Mouse (Mus musculus) kidney, adult 2 months (tissue): ENCODE measurements at regions not wholly inside any gene's neighbourhood (a gene's known extent, or its start where the extent isn't known, plus 50 kb on each side); places are given as distances from the start of the nearest gene placed in this dataset.

ENCODE experiments used
- DNase-seq: peaks from one replicate; pipeline ENCODE4 v3.0.0; 2021
- H3K27ac ChIP-seq: fragments of 200-500 bp; 2 replicates; pipeline ENCODE4 v1.5.1; 2012; ENCODE audit warnings: low read depth, low read length, control low read depth, inconsistent platforms; ENCODE audit not compliant: insufficient read depth
- H3K27me3 ChIP-seq: fragments of 200-500 bp; replicated peaks from 2 replicates; pipeline ENCODE4 v1.6.1; 2012; ENCODE audit warnings: mild to moderate bottlenecking, moderate library complexity, low read length, inconsistent platforms; ENCODE audit not compliant: control insufficient read depth, insufficient read depth
- H3K36me3 ChIP-seq: fragments of 200-500 bp; 2 replicates; pipeline ENCODE4 v1.6.1; 2012; ENCODE audit warnings: mild to moderate bottlenecking, moderate library complexity, low read length, inconsistent platforms; ENCODE audit not compliant: control insufficient read depth, insufficient read depth
- H3K4me1 ChIP-seq: fragments of 200-500 bp; 2 replicates; pipeline ENCODE4 v1.6.1; 2011; ENCODE audit warnings: low read length; ENCODE audit not compliant: control insufficient read depth, insufficient read depth
- H3K4me3 ChIP-seq: fragments of 200-500 bp; 2 replicates; pipeline ENCODE4 v1.5.1; 2011; ENCODE audit warnings: mild to moderate bottlenecking, low read depth, low read length, control low read depth; ENCODE audit not compliant: insufficient read depth
- CTCF ChIP-seq: fragments of 200-500 bp; conservative IDR thresholded peaks from 2 replicates; pipeline ENCODE4 v1.5.1; 2011; ENCODE audit warnings: low read depth, mild to moderate bottlenecking, control low read depth, low read length, moderate library complexity, mixed read lengths; ENCODE audit not compliant: insufficient read depth, insufficient read length
- POLR2A ChIP-seq: fragments of 200-500 bp; IDR thresholded peaks from one replicate; pipeline ENCODE4 v1.6.1; 2011; ENCODE audit warnings: low read depth, low read length, control low read depth
- WGBS: fragments of 180-500 bp; shearing (Covaris S2); methylation state at CpG from one replicate; pipeline ENCODE4 v1.1.7; 2018; 5-methylcytosine and 5-hydroxymethylcytosine counted together

- no peak for TF ChIP-seq CTCF
- no peak for TF ChIP-seq POLR2A
- peak; percentile 10 for DNase-seq
- 52% methylated on average over 9 of the region's 9 CpGs for WGBS
Measured at GRCm38 (mm10) chr16:66004689-66005088, 189.6 kb downstream of the Vgll3 start.

GRCm38 (mm10) chr16:66005954-66006580 lies 191.0 kb downstream of the Vgll3 start:
- TF ChIP-seq CTCF (0 out of 2 replicates have a peak, but pooled peaks have one; percentile 7), POLR2A (no peak)
- DNase-seq: peak; percentile 36
- Histone ChIP-seq H3K4me1 (no peaks in the 10 kb centered on the region), H3K27ac (no peak overlapping the region), H3K27me3 (no peaks in the 10 kb centered on the region), H3K4me3 (no peak overlapping the region), H3K36me3 (no peaks in the 10 kb centered on the region)
- 36% methylated on average over 7 of the region's 7 CpGs for WGBS

More at GRCm38 (mm10) chr16:66004689-66005088, 189.6 kb downstream of the Vgll3 start:
- Histone ChIP-seq H3K36me3 (no peaks in the 10 kb centered on the region), H3K27me3 (no peaks in the 10 kb centered on the region), H3K4me3 (no peak overlapping the region), H3K27ac (no peak overlapping the region), H3K4me1 (no peaks in the 10 kb centered on the region)

GRCm38 (mm10) chr16:66013608-66014007 lies 198.6 kb downstream of the Vgll3 start:
- no peak for TF ChIP-seq CTCF
- peak; percentile 8 for DNase-seq
- no peaks in the 10 kb centered on the region for H3K4me1 ChIP-seq
- no peaks in the 10 kb centered on the region; the same call in 1 of the 2 replicates for H3K27me3 ChIP-seq
- WGBS: 17% methylated on average over 2 of the region's 2 CpGs
- H3K4me3 ChIP-seq: no peak overlapping the region
- no peak overlapping the region for H3K27ac ChIP-seq
- no peaks in the 10 kb centered on the region for H3K36me3 ChIP-seq

GRCm38 (mm10) chr16:66014861-66015602 lies 200.0 kb downstream of the Vgll3 start:
- DNase-seq: no peak
- H3K36me3 ChIP-seq: no peaks in the 10 kb centered on the region
- H3K27me3 ChIP-seq: no peaks in the 10 kb centered on the region; the same call in 1 of the 2 replicates
- H3K4me1 ChIP-seq: no peaks in the 10 kb centered on the region
- WGBS: 40% methylated on average over 5 of the region's 5 CpGs
- no peak overlapping the region for H3K4me3 ChIP-seq
- TF ChIP-seq CTCF (no peak), POLR2A (no peak)
- H3K27ac ChIP-seq: no peak overlapping the region

GRCm38 (mm10) chr16:66017040-66017439 lies 202.0 kb downstream of the Vgll3 start:
- Histone ChIP-seq H3K4me1 (no peaks in the 10 kb centered on the region), H3K27me3 (no peaks in the 10 kb centered on the region; the same call in 1 of the 2 replicates), H3K4me3 (no peak overlapping the region), H3K36me3 (no peaks in the 10 kb centered on the region), H3K27ac (no peak overlapping the region)
- 76% methylated on average over 2 of the region's 2 CpGs for WGBS
- DNase-seq: no peak
- TF ChIP-seq CTCF (no peak), POLR2A (no peak)

GRCm38 (mm10) chr16:66023397-66023796 lies 208.3 kb downstream of the Vgll3 start:
- DNase-seq: no peak
- H3K4me1 ChIP-seq: no peaks in the 10 kb centered on the region
- TF ChIP-seq CTCF (no peak), POLR2A (no peak)
- 52% methylated on average over 2 of the region's 2 CpGs for WGBS
- H3K4me3 ChIP-seq: no peak overlapping the region
- H3K27ac ChIP-seq: no peak overlapping the region
- H3K36me3 ChIP-seq: no peaks in the 10 kb centered on the region
- H3K27me3 ChIP-seq: no peaks in the 10 kb centered on the region
